Mouse (Mus musculus): ENCODE data around the gene Spc24.

Spc24 gene

GRCm38 (mm10) chr9:21709340-21709739, 50.8 kb downstream of the Spc24 start:
- DNase-seq (ENCODE audit: low read depth, low spot score), result no peak

- DNase-seq (ENCODE audit: low read depth, low spot score), result no peak
These were observed 53.4 kb downstream of the Spc24 start for GRCm38 (mm10) chr9:21706586-21707265.

- no peak for DNase-seq (ENCODE audit: low read depth, low spot score)
These were observed 54.0 kb downstream of the Spc24 start for GRCm38 (mm10) chr9:21706085-21706484.

Data from forelimb bud, embryonic 11.5 days (tissue).